Mouse (Mus musculus) CD4-positive, CD25-positive, alpha-beta regulatory T cell, adult 4 months (primary cell): ENCODE results near the gene Hoxa9. TPM values are rescaled to one million over a fixed set of nuclear protein-coding genes. Genes with fewer than 3 reads are reported as not detected.
A peak's percentile ranks its signal among the peaks of the same experiment; 100 is the strongest.

Source experiments
- ATAC-seq: one replicate; pipeline ENCODE4 v1.8.0; 2017
- polyA plus RNA-seq, 2 experiments: library from polyadenylated mRNA; unstranded; fragments of 100-300 nt; shearing (Covaris generic); gene quantifications; one replicate each; pipeline ENCODE4 v1.2.1; 2017

Hoxa9 gene
- polyA plus RNA-seq, 2 experiments from 2014 or later = 0.17 TPM; not detected in 1

- ATAC-seq = no peak
Observed at GRCm38 (mm10) chr6:52227470-52228222, 3.2 kb downstream of the Hoxa9 start.

GRCm38 (mm10) chr6:52226569-52227257 lies 4.2 kb downstream of the Hoxa9 start:
- no peak for ATAC-seq

- no peak for ATAC-seq
Observed at GRCm38 (mm10) chr6:52225612-52226568, 5.0 kb downstream of the Hoxa9 start.

GRCm38 (mm10) chr6:52224895-52225611 lies 5.8 kb downstream of the Hoxa9 start:
- ATAC-seq = no peak

- ATAC-seq = no peak
Observed at GRCm38 (mm10) chr6:52223939-52224760, 6.7 kb downstream of the Hoxa9 start.

GRCm38 (mm10) chr6:52222729-52223128 lies 8.2 kb downstream of the Hoxa9 start:
- no peak for ATAC-seq

GRCm38 (mm10) chr6:52221993-52222685 lies 8.8 kb downstream of the Hoxa9 start:
- ATAC-seq = no peak

- ATAC-seq = peak; percentile 73
Observed at GRCm38 (mm10) chr6:52221337-52221992, 9.4 kb downstream of the Hoxa9 start, which contains the start of gene Hoxa7. Gene Hoxa7, minus strand, starts transcription at chr6:52221854.

- ATAC-seq = no peak
Observed at GRCm38 (mm10) chr6:52220865-52221310, 10.0 kb downstream of the Hoxa9 start.

GRCm38 (mm10) chr6:52220003-52220864 lies 10.7 kb downstream of the Hoxa9 start:
- no peak for ATAC-seq

- ATAC-seq = no peak
Observed at GRCm38 (mm10) chr6:52219234-52219942, 11.5 kb downstream of the Hoxa9 start.

GRCm38 (mm10) chr6:52218643-52219215 lies 12.2 kb downstream of the Hoxa9 start:
- ATAC-seq = no peak

GRCm38 (mm10) chr6:52217895-52218642 lies 12.8 kb downstream of the Hoxa9 start:
- no peak for ATAC-seq

- ATAC-seq = peak; percentile 44
Observed at GRCm38 (mm10) chr6:52217459-52217768, 13.5 kb downstream of the Hoxa9 start.

GRCm38 (mm10) chr6:52216691-52217458 lies 14.0 kb downstream of the Hoxa9 start:
- no peak for ATAC-seq

- ATAC-seq = no peak
Observed at GRCm38 (mm10) chr6:52215771-52216535, 14.9 kb downstream of the Hoxa9 start.
